9 mouse cellular contexts compared by ENCODE assay signal in the genomic region with DNA sequence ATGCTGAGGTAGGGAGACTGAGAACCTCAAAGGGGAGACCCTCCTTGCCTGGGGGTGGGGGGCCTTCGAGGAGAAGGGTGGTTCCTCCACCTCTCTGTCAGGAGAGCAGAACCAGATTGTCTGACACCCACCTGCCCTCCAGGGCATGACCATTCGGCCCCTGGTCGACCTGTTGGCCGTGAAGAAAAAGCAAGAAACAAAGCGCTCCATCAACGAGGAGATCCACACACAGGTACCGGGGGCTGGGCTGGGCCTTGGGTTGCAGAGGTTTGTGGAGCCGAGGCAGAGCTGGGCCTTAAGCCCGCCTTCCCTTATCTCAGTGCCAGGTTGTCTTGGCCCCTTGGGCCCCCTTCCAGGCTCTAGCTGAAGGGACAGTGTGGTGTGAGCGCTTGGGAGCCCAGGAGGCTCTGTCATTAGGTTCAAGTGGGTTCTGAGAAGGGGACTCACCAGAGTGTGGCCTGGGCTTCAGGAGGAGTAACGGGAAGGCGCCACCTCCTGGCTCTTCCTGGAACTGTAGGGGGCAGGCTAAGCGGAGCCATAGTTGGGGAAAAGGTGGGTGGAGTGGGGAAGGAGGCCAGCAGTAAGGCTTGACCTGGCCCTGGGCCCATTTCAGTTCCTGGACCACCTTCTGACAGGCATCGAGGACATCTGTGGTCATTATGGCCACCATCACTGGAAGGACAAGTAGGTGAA. TPM values are rescaled to one million over a fixed set of nuclear protein-coding genes. Genes with fewer than 3 reads are reported as not detected.
DNase-seq lines count a peak whose midpoint lies in the region; ATAC-seq and TF ChIP-seq lines count a peak whose summit lies in the region.
"Had no signal": no experiment of that assay in that cellular context is flagged by ENCODE, and none has a peak within 500 bp of the region (broad histone marks: within the 10 kb centered on the region; RNA-seq: fewer than 3 reads in every experiment).

No protein-coding gene starts in this region.

- 0 out of 2 replicates have a peak, but pooled peaks cover 2% of the 10 kb centered on the region for H3K4me1 ChIP-seq in midbrain, embryonic 11.5 days (ENCODE audit: control insufficient read depth, insufficient read depth, low read length)
- H3K4me1 ChIP-seq in midbrain, embryonic 15.5 days: no peaks in the 10 kb centered on the region
- no peaks in the 10 kb centered on the region for H3K4me1 ChIP-seq in limb, embryonic 14.5 days (ENCODE audit: control insufficient read depth, insufficient read depth, low read length)

- H3K4me3 ChIP-seq in midbrain, embryonic 11.5 days (ENCODE audit: low read depth, low read length): no peak overlapping the region
- no peak overlapping the region for H3K4me3 ChIP-seq in midbrain, embryonic 15.5 days
- no peak overlapping the region for H3K4me3 ChIP-seq in limb, embryonic 14.5 days (replicated peaks; ENCODE audit: low read length)
- H3K4me3 ChIP-seq: heart, embryonic 13.5 days; myocyte had no signal

- 71% methylated on average over 14 of the region's 14 CpGs for WGBS in midbrain, embryonic 11.5 days
- WGBS in midbrain, embryonic 15.5 days: 70% methylated on average over 14 of the region's 14 CpGs
- WGBS in limb, embryonic 14.5 days: 67% methylated on average over 14 of the region's 14 CpGs

- DNase-seq in midbrain, embryonic 11.5 days (ENCODE audit: low spot score, missing footprints): peak; percentile 94
- peak; percentile 75 for DNase-seq in R1 (ENCODE audit: low read depth, low spot score)
- peak; percentile 60 for DNase-seq in cerebellum, adult 11-12 months
- peak; percentile 85 for DNase-seq in gastrocnemius, postnatal 10 days
- DNase-seq in limb, embryonic 14.5 days (ENCODE audit: low spot score): peak; percentile 44
- peak; percentile 68 for DNase-seq in retina, postnatal 1 day

- H3K4me2 ChIP-seq in midbrain, embryonic 11.5 days: no peak overlapping the region
- H3K4me2 ChIP-seq in midbrain, embryonic 15.5 days: no peak overlapping the region
- H3K4me2 ChIP-seq in limb, embryonic 14.5 days (replicated peaks; ENCODE audit: low read depth, low read length, severe bottlenecking): no peak overlapping the region
- H3K4me2 ChIP-seq: heart, embryonic 13.5 days had no signal

- H3K27me3 ChIP-seq in midbrain, embryonic 11.5 days (ENCODE audit: control insufficient read depth, insufficient read depth, low read length): no peaks in the 10 kb centered on the region
- H3K27me3 ChIP-seq in midbrain, embryonic 15.5 days (replicated peaks): no peaks in the 10 kb centered on the region
- no peaks in the 10 kb centered on the region for H3K27me3 ChIP-seq in limb, embryonic 14.5 days (ENCODE audit: control insufficient read depth, insufficient read depth, low read length)
- H3K27me3 ChIP-seq: heart, embryonic 13.5 days had no signal

- no peak overlapping the region for H3K27ac ChIP-seq in midbrain, embryonic 11.5 days (ENCODE audit: low read depth, low read length)
- no peak overlapping the region for H3K27ac ChIP-seq in midbrain, embryonic 15.5 days
- H3K27ac ChIP-seq in limb, embryonic 14.5 days (replicated peaks; ENCODE audit: low read depth, low read length): no peak overlapping the region
- H3K27ac ChIP-seq: heart, embryonic 13.5 days had no signal

- H3K9ac ChIP-seq in midbrain, embryonic 11.5 days (ENCODE audit: low read length): no peak overlapping the region
- H3K9ac ChIP-seq in midbrain, embryonic 15.5 days: no peak overlapping the region
- no peak overlapping the region for H3K9ac ChIP-seq in limb, embryonic 14.5 days (ENCODE audit: low read depth, low read length, severe bottlenecking)
- H3K9ac ChIP-seq: heart, embryonic 13.5 days had no signal

- no peaks in the 10 kb centered on the region for H3K9me3 ChIP-seq in midbrain, embryonic 11.5 days (ENCODE audit: control insufficient read depth, low read length)
- H3K9me3 ChIP-seq in midbrain, embryonic 15.5 days: no peaks in the 10 kb centered on the region
- H3K9me3 ChIP-seq in limb, embryonic 14.5 days (ENCODE audit: control insufficient read depth, low read length): no peaks in the 10 kb centered on the region
- H3K9me3 ChIP-seq: heart, embryonic 13.5 days had no signal

- no peak; the same call in 1 of the 2 replicates for ATAC-seq in midbrain, embryonic 11.5 days (ENCODE audit: low FRiP score)
- ATAC-seq in midbrain, embryonic 15.5 days (replicated peaks): no peak
- ATAC-seq in limb, embryonic 14.5 days (ENCODE audit: low FRiP score, low read depth): no peak

- TF ChIP-seq POLR2A in limb, embryonic 14.5 days (IDR thresholded peaks at IDR 0.05; ENCODE audit: borderline replicate concordance, extremely low read depth, insufficient read depth, insufficient read length): no peak

- peaks cover 5% of the 10 kb centered on the region; the same call in 1 of the 2 replicates for H3K36me3 ChIP-seq in midbrain, embryonic 11.5 days (ENCODE audit: control insufficient read depth, insufficient read depth, low read length)
- H3K36me3 ChIP-seq in midbrain, embryonic 15.5 days (replicated peaks): peaks cover 8% of the 10 kb centered on the region; the same call in 1 of the 2 replicates
- H3K36me3 ChIP-seq in limb, embryonic 14.5 days (ENCODE audit: control insufficient read depth, insufficient read depth, low read length): peaks cover 55% of the 10 kb centered on the region

RNA-seq across cellular contexts. Expression of gene Slc9a1, which starts 50.0 kb away (rescaled TPM):
- 4.6 and 5.6 TPM in 2 replicates for polyA plus RNA-seq in midbrain, embryonic 11.5 days (2014; fragmentation: Nextera tagmentation; extraction: Ambion mirVana)
- polyA plus RNA-seq in midbrain, embryonic 15.5 days (2015; fragmentation: Nextera tagmentation; extraction: Ambion mirVana): 9.9 and 11.1 TPM in 2 replicates
- 10 to 100 TPM; 17.0 to 22.7 TPM for total RNA-seq in gastrocnemius, postnatal 10 days (2021)
- 36.7 and 46.7 TPM in 2 replicates for polyA plus RNA-seq in limb, embryonic 14.5 days (2012; rRNA removed)
- polyA plus RNA-seq in limb, embryonic 14.5 days (2014; fragmentation: Nextera tagmentation; extraction: Ambion mirVana): 11.4 and 11.5 TPM in 2 replicates

Comparison
In these comparisons a context has a peak if more than half of its experiments do, and no peak if none do; other contexts are left out.
1. DNase-seq: peak in every context shown above with its lines; median percentile 94 in midbrain, embryonic 11.5 days; 85 in gastrocnemius, postnatal 10 days; 75 in R1; 68 in retina, postnatal 1 day; 60 in cerebellum, adult 11-12 months; 44 in limb, embryonic 14.5 days.